Comparison of ENCODE assay signal across 8 mouse cellular contexts in the genomic region with DNA sequence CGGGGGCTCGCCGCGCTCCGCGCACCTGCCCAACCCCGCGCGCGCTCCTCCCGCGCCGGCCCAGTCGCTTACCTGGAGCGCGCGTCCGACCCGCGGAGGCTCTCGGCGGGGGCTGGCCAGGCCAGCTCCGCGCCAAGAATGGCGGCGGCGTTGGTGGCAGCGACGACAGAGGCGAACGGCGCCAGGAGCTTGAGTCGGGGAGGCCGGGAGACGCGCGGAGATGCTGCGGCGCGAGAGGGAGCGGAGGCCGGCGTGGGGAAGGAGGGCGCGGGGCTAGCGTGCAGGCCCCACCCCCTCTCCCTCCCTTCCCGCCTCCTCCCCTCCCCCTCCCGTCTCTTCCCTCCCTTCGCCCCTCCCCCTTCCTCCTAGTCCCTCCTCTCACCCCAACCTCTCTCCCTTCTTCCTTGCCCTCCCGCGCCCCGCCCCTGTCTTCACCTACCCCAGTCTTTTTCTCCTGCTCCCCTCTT. TPM values are rescaled to one million over a fixed set of nuclear protein-coding genes. Genes with fewer than 3 reads are reported as not detected.
DNase-seq lines count a peak whose midpoint lies in the region; ATAC-seq lines count a peak whose summit lies in the region.

A gene (minus strand): TSS at position 323 of the 467 bp plus-strand sequence.

- no peaks in the 10 kb centered on the region for H3K9me3 ChIP-seq in erythroblast, embryonic 14.5 days (ENCODE audit: control insufficient read depth, low read length)
- H3K9me3 ChIP-seq in intestine, embryonic 16.5 days (ENCODE audit: control insufficient read depth, low read length): no peaks in the 10 kb centered on the region
- H3K9me3 ChIP-seq in limb, embryonic 10.5 days (replicated peaks): no peaks in the 10 kb centered on the region
- H3K9me3 ChIP-seq in midbrain, embryonic 10.5 days (replicated peaks): no peaks in the 10 kb centered on the region

- peaks cover 31% of the 10 kb centered on the region for H3K4me1 ChIP-seq in erythroblast, embryonic 14.5 days (ENCODE audit: control insufficient read depth)
- H3K4me1 ChIP-seq in intestine, embryonic 16.5 days (ENCODE audit: control insufficient read depth, insufficient read depth, low read length): 0 out of 2 replicates have a peak, but pooled peaks cover 2% of the 10 kb centered on the region
- peaks cover 39% of the 10 kb centered on the region for H3K4me1 ChIP-seq in limb, embryonic 10.5 days
- H3K4me1 ChIP-seq in midbrain, embryonic 10.5 days: peaks cover 27% of the 10 kb centered on the region

- peaks cover 4% of the 10 kb centered on the region; the same call in 1 of the 2 replicates for H3K27me3 ChIP-seq in erythroblast, embryonic 14.5 days (ENCODE audit: control insufficient read depth)
- H3K27me3 ChIP-seq in intestine, embryonic 16.5 days (replicated peaks; ENCODE audit: control insufficient read depth, insufficient read depth, low read length): no peaks in the 10 kb centered on the region; the same call in 1 of the 2 replicates
- H3K27me3 ChIP-seq in limb, embryonic 10.5 days (ENCODE audit: low read depth, poor library complexity, severe bottlenecking): peaks cover 29% of the 10 kb centered on the region
- peaks cover 54% of the 10 kb centered on the region for H3K27me3 ChIP-seq in midbrain, embryonic 10.5 days (ENCODE audit: low read depth, poor library complexity, severe bottlenecking)

- H3K36me3 ChIP-seq in erythroblast, embryonic 14.5 days (ENCODE audit: control insufficient read depth): no peaks in the 10 kb centered on the region
- H3K36me3 ChIP-seq in intestine, embryonic 16.5 days (ENCODE audit: control insufficient read depth, insufficient read depth, low read length): no peaks in the 10 kb centered on the region
- no peaks in the 10 kb centered on the region for H3K36me3 ChIP-seq in limb, embryonic 10.5 days
- H3K36me3 ChIP-seq in midbrain, embryonic 10.5 days: no peaks in the 10 kb centered on the region

- peak within 1 kb of the TSS; percentile 97 for H3K4me2 ChIP-seq in intestine, embryonic 16.5 days (ENCODE audit: low read depth, low read length)

- H3K9ac ChIP-seq in intestine, embryonic 16.5 days (ENCODE audit: low read depth, low read length): peak within 1 kb of the TSS; percentile 78

- H3K27ac ChIP-seq in intestine, embryonic 16.5 days (ENCODE audit: low read length): peak within 1 kb of the TSS; percentile 20
- peak within 1 kb of the TSS; percentile 88 for H3K27ac ChIP-seq in limb, embryonic 10.5 days
- peak within 1 kb of the TSS; percentile 85 for H3K27ac ChIP-seq in midbrain, embryonic 10.5 days (replicated peaks)

- peak within 1 kb of the TSS; percentile 79 for H3K4me3 ChIP-seq in erythroblast, embryonic 14.5 days (replicated peaks)
- peak within 1 kb of the TSS; percentile 84 for H3K4me3 ChIP-seq in intestine, embryonic 16.5 days (ENCODE audit: low read length)
- peak within 1 kb of the TSS; percentile 90 for H3K4me3 ChIP-seq in limb, embryonic 10.5 days
- peak within 1 kb of the TSS; percentile 91 for H3K4me3 ChIP-seq in midbrain, embryonic 10.5 days

- no peak for ATAC-seq in erythroblast, adult 5-6 weeks (replicated peaks; ENCODE audit: low FRiP score, poor library complexity, severe bottlenecking)
- ATAC-seq in common myeloid progenitor, adult 5-6 weeks (replicated peaks; ENCODE audit: low read depth, poor library complexity, severe bottlenecking): peak; percentile 58
- ATAC-seq in intestine, embryonic 16.5 days: peak; percentile 76

- under 1% methylated on average over 43 of the region's 52 CpGs for WGBS in intestine, embryonic 16.5 days
- 2% methylated on average over 35 of the region's 52 CpGs for WGBS in limb, embryonic 10.5 days
- WGBS in midbrain, embryonic 10.5 days: 1% methylated on average over 45 of the region's 52 CpGs

- peak; percentile 32 to 47 for DNase-seq in gastrocnemius, postnatal 4 days (ENCODE audit: low spot score in 2 of 2)
- DNase-seq in limb, embryonic 10.5 days (ENCODE audit: low spot score): peak; percentile 79
- peak; percentile 74 for DNase-seq in midbrain, embryonic 10.5 days (ENCODE audit: low spot score)
- peak; percentile 40 for DNase-seq in skeletal muscle tissue, adult 2 months (ENCODE audit: low read depth, low spot score)

RNA-seq across cellular contexts. Expression of the gene that starts here (rescaled TPM):
- polyA plus RNA-seq in erythroblast, embryonic 14.5 days (2012): 0.56 and 0.76 TPM in 2 replicates
- total RNA-seq in erythroblast, adult 5-6 weeks (2015; ENCODE audit: low replicate concordance): 14.8 and 18.8 TPM in 2 replicates
- 6.5 and 7.1 TPM in 2 replicates for total RNA-seq in erythroblast, adult 5-6 weeks (2017; ENCODE audit: low replicate concordance)
- 30.5 and 33.0 TPM in 2 replicates for total RNA-seq in common myeloid progenitor, adult 5-6 weeks (2017)
- total RNA-seq in gastrocnemius, postnatal 4 days (2021): 10 to 100 TPM; 75.1 to 92.5 TPM
- polyA plus RNA-seq in intestine, embryonic 16.5 days (2015; fragmentation: Nextera tagmentation; extraction: Ambion mirVana): 5.7 and 5.9 TPM in 2 replicates
- polyA plus RNA-seq in limb, embryonic 10.5 days (2016; fragmentation: Nextera tagmentation; extraction: Ambion mirVana): 5.9 and 6.0 TPM in 2 replicates
- 5.6 and 5.9 TPM in 2 replicates for polyA plus RNA-seq in midbrain, embryonic 10.5 days (2016; fragmentation: Nextera tagmentation; extraction: Ambion mirVana)

Comparison
In these comparisons a context has a peak if more than half of its experiments do, and no peak if none do; other contexts are left out.
1. H3K27ac ChIP-seq: peak in every context shown above with its lines; median percentile 88 in limb, embryonic 10.5 days; 85 in midbrain, embryonic 10.5 days; 20 in intestine, embryonic 16.5 days.